Mouse (Mus musculus) myocyte (in vitro differentiated cells): ENCODE results near the gene Hist2h3c2.
"Not testable (repeated sequence)": the region's sequence is repeated elsewhere in the genome, so short reads cannot be mapped to it uniquely, and the experiment has no call there.

Source experiments
- E2F4 ChIP-seq: IDR thresholded peaks from one replicate; pipeline ENCODE4 v1.6.1; 2011; ENCODE audit warnings: mild to moderate bottlenecking, control low read depth, moderate library complexity; ENCODE audit not compliant: insufficient read depth
- MAX ChIP-seq: IDR thresholded peaks from one replicate; pipeline ENCODE4 v1.6.1; 2011; ENCODE audit warnings: low read depth, mild to moderate bottlenecking, control low read depth
- MYOD1 ChIP-seq, 3 experiments: IDR thresholded peaks; one replicate each; pipeline ENCODE4 v1.6.1; 2011; ENCODE audit warnings: control low read depth in 2 of 3, low read depth in 2 of 3, mild to moderate bottlenecking in 2 of 3, moderate library complexity in 1 of 3; ENCODE audit not compliant: insufficient read length in 2 of 3, control insufficient read depth in 1 of 3
- POLR2A ChIP-seq: IDR thresholded peaks from one replicate; pipeline ENCODE4 v1.6.1; 2011; ENCODE audit warnings: low read depth, mild to moderate bottlenecking, control low read depth, moderate library complexity; ENCODE audit not compliant: insufficient read length
- POLR2AphosphoS2 ChIP-seq: IDR thresholded peaks from one replicate; pipeline ENCODE4 v1.6.1; 2011; ENCODE audit warnings: low read depth, control low read depth; ENCODE audit not compliant: insufficient read length
- SRF ChIP-seq: IDR thresholded peaks from one replicate; pipeline ENCODE4 v1.6.1; 2011; ENCODE audit warnings: low read depth; ENCODE audit not compliant: control insufficient read depth, insufficient read length
- TCF3 ChIP-seq: IDR thresholded peaks from one replicate; pipeline ENCODE4 v1.6.1; 2011; ENCODE audit warnings: low read depth, control low read depth; ENCODE audit not compliant: insufficient read length
- USF1 ChIP-seq: IDR thresholded peaks from one replicate; pipeline ENCODE4 v1.6.1; 2011; ENCODE audit warnings: low read depth, mild to moderate bottlenecking, control low read depth, moderate library complexity

- TF ChIP-seq POLR2A; TCF3; MAX; USF1; E2F4; POLR2AphosphoS2; MYOD1 (IDR thresholded peaks at IDR 0.05; ENCODE audit: control insufficient read depth in 1 of 3, insufficient read length in 2 of 3, low read depth in 2 of 3); SRF: not testable (repeated sequence)
These were observed 48.4 kb upstream of the Hist2h3c2 start for GRCm38 (mm10) chr3:96287334-96287733.
